Mouse (Mus musculus) liver, embryonic 16.5 days (tissue): ENCODE measurements around the gene Lonp2. TPM values are rescaled to one million over a fixed set of nuclear protein-coding genes. Genes with fewer than 3 reads are reported as not detected.
A peak's percentile ranks its signal among the peaks of the same experiment; 100 is the strongest.

ENCODE experiments used
- ATAC-seq: fragments of 200-750 bp; cut with Nextera tagmentation; 2 replicates; pipeline ENCODE4 v1.8.0; 2017; ENCODE audit warnings: low read depth, mild to moderate bottlenecking, moderate number of reproducible peaks, moderate library complexity
- H3K27ac ChIP-seq: fragments of 300-500 bp; sonication (generic); 2 replicates; pipeline ENCODE4 v1.5.1; 2014; ENCODE audit warnings: mild to moderate bottlenecking, low read length
- H3K27me3 ChIP-seq: fragments of 300-500 bp; sonication (generic); 2 replicates; pipeline ENCODE4 v1.6.1; 2014; ENCODE audit warnings: low read depth, low read length, mixed read lengths; ENCODE audit not compliant: control insufficient read depth, insufficient read depth
- H3K36me3 ChIP-seq: fragments of 300-500 bp; sonication (generic); 2 replicates; pipeline ENCODE4 v1.6.1; 2014; ENCODE audit warnings: mild to moderate bottlenecking; ENCODE audit not compliant: control insufficient read depth, insufficient read depth
- H3K4me1 ChIP-seq: fragments of 300-500 bp; sonication (generic); 2 replicates; pipeline ENCODE4 v1.6.1; 2014; ENCODE audit warnings: low read depth, low read length, mixed read lengths; ENCODE audit not compliant: control insufficient read depth
- H3K4me2 ChIP-seq: fragments of 300-500 bp; sonication (generic); 2 replicates; pipeline ENCODE4 v1.6.1; 2014; ENCODE audit warnings: low read depth, low read length, mixed read lengths
- H3K4me3 ChIP-seq: fragments of 300-500 bp; sonication (generic); 2 replicates; pipeline ENCODE4 v1.5.1; 2014; ENCODE audit warnings: low read depth, mild to moderate bottlenecking, low read length
- H3K9ac ChIP-seq: fragments of 300-500 bp; sonication (generic); 2 replicates; pipeline ENCODE4 v1.6.1; 2014; ENCODE audit warnings: low read depth, low read length
- H3K9me3 ChIP-seq: fragments of 300-500 bp; sonication (generic); replicated peaks from 2 replicates; pipeline ENCODE4 v1.6.1; 2016; ENCODE audit warnings: low read length; ENCODE audit not compliant: control insufficient read depth
- WGBS: fragments of 180-500 bp; shearing (Covaris S2); extraction: QIAGEN DNeasy Blood & Tissue Kit; methylation state at CpG from one replicate; pipeline ENCODE4 v1.1.7; 2014; ENCODE audit not compliant: insufficient replicate concordance; 5-methylcytosine and 5-hydroxymethylcytosine counted together
- polyA plus RNA-seq: library from polyadenylated mRNA; unstranded; fragments of >200 nt; fragmentation: Nextera tagmentation; extraction: Ambion mirVana; gene quantifications from 2 replicates; pipeline ENCODE4 v1.2.1, GENCODE M21; 2015

Gene Lonp2
- polyA plus RNA-seq, 1 experiment from 2014 or later: 40.3 TPM

DNA sequence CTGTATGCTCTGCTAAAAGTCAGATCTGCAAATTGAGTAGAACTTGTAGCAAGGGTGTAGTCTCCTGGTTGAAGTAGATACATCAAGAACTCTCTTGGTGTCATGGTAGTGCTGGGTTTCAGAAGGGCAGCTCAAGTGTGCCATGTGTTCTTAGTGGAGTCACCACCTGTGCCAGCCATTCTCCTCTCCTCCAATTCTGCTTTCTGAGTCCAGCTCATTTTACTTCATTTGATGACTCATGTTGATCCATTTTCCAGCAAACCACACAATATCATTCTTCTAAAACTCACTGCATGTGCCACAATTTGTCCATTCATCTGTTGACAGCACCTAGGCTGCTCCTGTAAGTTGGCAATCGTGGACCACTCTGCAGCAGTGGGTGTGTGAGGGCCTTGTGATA lies 68.3 kb downstream of the Lonp2 start:
- Histone ChIP-seq H3K36me3 (peaks cover 2% of the 10 kb centered on the region; the same call in 1 of the 2 replicates), H3K27ac (no peak overlapping the region), H3K9ac (no peak overlapping the region), H3K4me3 (no peak overlapping the region), H3K4me2 (no peak overlapping the region), H3K9me3 (no peaks in the 10 kb centered on the region), H3K4me1 (peaks cover 7% of the 10 kb centered on the region), H3K27me3 (no peaks in the 10 kb centered on the region)
- no peak for ATAC-seq
- 57% methylated on average over 1 of the region's 1 CpGs for WGBS

DNA sequence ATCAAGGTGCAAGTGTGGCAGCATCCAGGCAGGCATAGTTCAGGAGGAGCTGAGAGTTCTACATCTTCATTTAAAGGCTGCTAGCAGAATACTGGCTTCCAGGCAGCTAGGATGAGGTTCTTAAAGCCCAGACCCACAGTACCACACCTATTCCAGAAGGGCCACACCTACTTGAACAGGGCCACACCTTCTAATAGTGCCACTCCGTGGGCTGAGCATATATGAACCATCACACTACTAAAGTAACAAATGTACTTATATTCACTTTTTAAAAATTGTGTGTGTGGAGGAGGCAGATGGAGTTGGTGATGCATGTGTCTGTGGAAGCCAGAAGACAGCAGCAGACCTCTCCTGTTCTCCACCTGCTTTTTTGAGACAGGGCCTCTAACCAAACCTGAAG lies 70.2 kb downstream of the Lonp2 start:
- Histone ChIP-seq H3K4me3 (no peak overlapping the region), H3K9me3 (no peaks in the 10 kb centered on the region), H3K36me3 (no peaks in the 10 kb centered on the region), H3K4me1 (peaks cover 7% of the 10 kb centered on the region), H3K4me2 (no peak overlapping the region), H3K9ac (no peak overlapping the region), H3K27me3 (no peaks in the 10 kb centered on the region), H3K27ac (no peak overlapping the region)
- 17% methylated on average over 1 of the region's 1 CpGs for WGBS
- ATAC-seq: no peak

DNA sequence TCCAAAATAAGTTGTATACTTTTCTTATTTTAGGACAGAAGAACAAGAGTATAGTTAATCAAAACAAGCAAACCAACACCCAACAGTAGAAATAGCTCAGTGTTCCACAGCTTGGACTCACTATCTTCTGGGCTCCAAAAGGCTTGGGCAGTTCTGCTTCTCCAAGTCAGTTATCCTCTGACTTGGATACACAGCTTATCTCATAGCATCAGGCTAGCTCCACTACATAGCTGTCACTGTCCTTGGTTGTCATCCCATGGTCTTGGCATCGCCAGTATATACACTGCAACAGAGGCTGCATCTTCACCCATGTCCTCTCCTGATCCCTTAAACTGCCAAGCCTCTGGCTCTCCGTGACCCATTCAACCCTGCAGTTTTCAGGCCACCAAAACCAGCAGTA lies 71.9 kb downstream of the Lonp2 start:
- no peak overlapping the region for H3K4me3 ChIP-seq
- H3K9me3 ChIP-seq: no peaks in the 10 kb centered on the region
- peaks cover 7% of the 10 kb centered on the region for H3K4me1 ChIP-seq
- no peak overlapping the region for H3K4me2 ChIP-seq
- H3K27me3 ChIP-seq: no peaks in the 10 kb centered on the region
- 54% methylated on average over 2 of the region's 2 CpGs for WGBS
- no peak overlapping the region for H3K9ac ChIP-seq
- no peak overlapping the region for H3K27ac ChIP-seq
- no peak for ATAC-seq
- H3K36me3 ChIP-seq: no peaks in the 10 kb centered on the region

DNA sequence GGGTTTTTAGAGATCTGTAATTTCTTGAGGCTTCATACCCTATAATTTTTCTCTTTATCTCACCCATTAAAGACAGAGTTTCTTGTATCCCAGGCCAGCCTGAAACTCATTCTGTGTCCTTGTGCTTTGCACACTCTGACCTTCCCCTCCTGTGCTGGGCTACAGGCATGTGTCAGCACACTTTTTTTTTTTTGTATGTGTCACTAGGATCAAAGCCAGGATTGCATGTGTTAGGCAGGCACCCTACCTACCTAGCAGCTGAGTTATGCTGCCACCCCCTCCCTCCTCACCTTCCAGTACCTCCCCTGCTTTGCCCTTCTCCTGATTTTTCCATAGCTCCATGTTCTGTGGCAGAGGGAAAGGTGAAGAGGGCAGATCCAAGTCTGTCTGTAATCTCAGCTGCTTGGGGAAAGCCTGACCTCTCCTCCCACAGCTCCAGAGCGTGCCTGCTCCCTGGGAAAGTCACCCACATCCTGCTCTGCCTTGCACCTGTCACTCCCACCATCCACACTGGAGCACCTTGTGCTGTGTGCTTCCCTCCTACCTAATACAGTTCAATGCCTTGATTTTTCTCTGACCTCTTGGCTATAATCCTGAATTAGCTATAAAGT lies 75.1 kb downstream of the Lonp2 start:
- Histone ChIP-seq H3K4me2 (no peak overlapping the region), H3K27ac (no peak overlapping the region), H3K36me3 (no peaks in the 10 kb centered on the region), H3K4me1 (peaks cover 7% of the 10 kb centered on the region), H3K9me3 (no peaks in the 10 kb centered on the region), H3K9ac (no peak overlapping the region), H3K27me3 (no peaks in the 10 kb centered on the region), H3K4me3 (no peak overlapping the region)
- 88% methylated on average over 1 of the region's 1 CpGs for WGBS
- ATAC-seq: no peak

DNA sequence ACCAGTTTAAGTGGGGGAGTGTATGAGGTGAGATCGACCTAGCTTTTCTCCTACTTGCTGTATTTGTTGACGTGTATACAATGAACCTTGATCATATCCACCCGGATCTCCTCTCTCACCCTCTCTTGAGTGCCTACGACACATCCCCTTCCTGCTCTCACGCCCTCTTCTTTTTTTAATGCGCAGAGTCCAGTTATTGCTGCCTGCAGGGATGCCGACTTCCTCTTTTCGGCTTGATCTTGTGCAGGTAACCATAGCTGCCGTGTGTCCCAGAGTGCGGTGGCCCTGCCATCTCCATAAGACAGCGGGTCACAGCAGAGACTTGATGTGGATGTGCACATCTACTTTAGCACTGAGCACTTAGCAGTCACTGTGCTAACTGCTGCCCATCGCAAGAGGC lies 75.6 kb downstream of the Lonp2 start:
- WGBS: 72% methylated on average over 12 of the region's 12 CpGs
- H3K9ac ChIP-seq: no peak overlapping the region
- no peaks in the 10 kb centered on the region for H3K9me3 ChIP-seq
- H3K4me2 ChIP-seq: no peak overlapping the region
- H3K36me3 ChIP-seq: no peaks in the 10 kb centered on the region
- no peaks in the 10 kb centered on the region for H3K27me3 ChIP-seq
- H3K4me1 ChIP-seq: peaks cover 4% of the 10 kb centered on the region
- ATAC-seq: no peak
- H3K27ac ChIP-seq: no peak overlapping the region
- H3K4me3 ChIP-seq: no peak overlapping the region

DNA sequence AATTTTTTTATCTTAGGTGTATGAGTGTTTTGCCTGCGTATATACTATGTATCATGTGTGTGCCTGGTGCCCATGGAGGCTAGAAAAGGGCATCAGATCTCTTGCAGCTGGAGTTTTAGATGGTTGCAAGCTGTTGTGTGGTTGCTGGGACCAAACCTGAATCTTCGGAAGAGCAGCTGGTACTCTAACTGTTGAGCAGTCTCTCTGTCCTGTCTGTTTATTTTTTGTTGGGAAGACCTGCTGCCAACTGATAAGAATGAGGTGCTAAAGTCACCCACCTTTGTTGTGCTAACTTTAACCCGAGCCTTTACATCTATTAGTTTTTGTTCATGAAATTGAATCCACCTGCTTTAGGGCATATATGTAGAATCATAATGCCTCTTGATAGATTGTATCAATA lies 78.6 kb downstream of the Lonp2 start:
- ATAC-seq: peak; percentile 67
- Histone ChIP-seq H3K27me3 (no peaks in the 10 kb centered on the region), H3K9ac (no peak overlapping the region), H3K4me2 (no peak overlapping the region), H3K27ac (no peak overlapping the region), H3K4me1 (peaks cover 12% of the 10 kb centered on the region), H3K9me3 (no peaks in the 10 kb centered on the region), H3K36me3 (no peaks in the 10 kb centered on the region), H3K4me3 (no peak overlapping the region)
- 24% methylated on average over 3 of the region's 3 CpGs for WGBS

DNA sequence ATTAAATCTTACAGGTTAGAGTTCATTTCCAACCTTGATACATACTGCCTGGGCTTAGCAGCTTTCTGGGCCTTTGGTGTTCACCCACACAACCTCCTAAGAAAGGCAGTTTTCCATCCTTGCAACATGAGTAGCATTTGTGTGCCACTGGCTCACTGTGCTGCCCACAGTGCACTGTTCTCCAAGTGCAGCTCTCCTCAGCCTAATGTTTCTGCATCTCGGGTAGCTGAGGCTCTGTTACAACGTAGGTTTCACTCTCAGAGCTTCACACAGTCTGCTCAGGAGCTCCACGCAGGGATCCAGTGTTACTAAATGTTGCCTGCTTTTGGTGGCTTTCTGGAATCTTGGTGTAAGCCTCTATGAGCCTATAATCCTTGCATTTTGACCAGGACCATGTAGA lies 81.5 kb downstream of the Lonp2 start:
- Histone ChIP-seq H3K4me2 (no peak overlapping the region), H3K4me1 (peaks cover 27% of the 10 kb centered on the region), H3K9me3 (no peaks in the 10 kb centered on the region), H3K36me3 (no peaks in the 10 kb centered on the region), H3K9ac (no peak overlapping the region), H3K27me3 (no peaks in the 10 kb centered on the region), H3K4me3 (no peak overlapping the region), H3K27ac (no peak overlapping the region)
- 67% methylated on average over 3 of the region's 3 CpGs for WGBS
- no peak for ATAC-seq

DNA sequence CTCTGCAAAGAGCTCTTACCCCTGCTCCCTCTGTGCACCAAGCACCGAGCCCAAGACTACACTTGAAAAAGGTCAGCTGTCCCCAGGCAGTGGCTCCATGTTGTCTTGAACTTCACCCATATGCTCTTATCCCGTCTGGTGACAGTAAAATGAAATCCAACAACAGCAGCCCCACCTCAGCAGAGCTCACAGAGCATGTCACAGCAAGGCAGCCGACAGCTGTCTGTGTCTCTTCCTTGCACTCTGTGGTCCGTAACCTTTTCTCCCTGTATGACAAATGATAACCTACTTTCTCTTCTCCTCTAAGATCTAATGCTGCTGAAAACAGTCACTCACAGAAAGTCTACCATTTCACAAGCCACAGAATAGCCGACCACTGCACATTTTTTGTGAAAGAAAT lies 82.9 kb downstream of the Lonp2 start:
- Histone ChIP-seq H3K4me1 (peaks cover 27% of the 10 kb centered on the region), H3K4me2 (no peak overlapping the region), H3K9me3 (no peaks in the 10 kb centered on the region), H3K27ac (peak overlapping the region; percentile 26; the same call in 1 of the 2 replicates), H3K27me3 (no peaks in the 10 kb centered on the region), H3K9ac (no peak overlapping the region), H3K36me3 (no peaks in the 10 kb centered on the region), H3K4me3 (no peak overlapping the region)
- ATAC-seq: no peak
- 43% methylated on average over 5 of the region's 5 CpGs for WGBS

DNA sequence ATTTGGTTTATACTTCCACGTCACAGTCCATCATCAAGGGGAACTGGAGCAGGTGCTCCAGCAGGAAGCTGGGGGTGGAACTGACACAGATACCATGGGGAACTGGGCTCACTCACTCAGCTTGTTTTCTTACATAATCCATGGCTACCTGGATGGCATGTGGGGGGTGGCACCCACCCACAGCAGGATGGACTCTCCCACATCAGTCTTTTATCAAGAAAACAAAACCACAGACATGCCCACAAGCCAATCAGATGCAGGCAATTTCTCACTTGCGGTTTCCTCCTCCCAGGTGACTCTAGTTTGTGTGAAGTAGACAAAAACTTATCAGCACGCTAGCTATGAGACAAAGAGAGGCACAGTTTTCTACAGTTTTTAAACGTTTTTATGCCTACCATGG lies 84.0 kb downstream of the Lonp2 start:
- Histone ChIP-seq H3K4me2 (peak overlapping the region; percentile 28), H3K27ac (peak overlapping the region; percentile 73), H3K9ac (no peak overlapping the region), H3K4me1 (peaks cover 29% of the 10 kb centered on the region), H3K4me3 (no peak overlapping the region), H3K36me3 (no peaks in the 10 kb centered on the region), H3K27me3 (no peaks in the 10 kb centered on the region), H3K9me3 (no peaks in the 10 kb centered on the region)
- WGBS: 11% methylated on average over 4 of the region's 4 CpGs
- ATAC-seq: peak; percentile 76
